Mouse (Mus musculus): ENCODE results near the gene Prc1. TPM values are rescaled to one million over a fixed set of nuclear protein-coding genes. Genes with fewer than 3 reads are reported as not detected.

Gene Prc1
- polyA plus RNA-seq, 1 experiment: 5.6 TPM

DNA sequence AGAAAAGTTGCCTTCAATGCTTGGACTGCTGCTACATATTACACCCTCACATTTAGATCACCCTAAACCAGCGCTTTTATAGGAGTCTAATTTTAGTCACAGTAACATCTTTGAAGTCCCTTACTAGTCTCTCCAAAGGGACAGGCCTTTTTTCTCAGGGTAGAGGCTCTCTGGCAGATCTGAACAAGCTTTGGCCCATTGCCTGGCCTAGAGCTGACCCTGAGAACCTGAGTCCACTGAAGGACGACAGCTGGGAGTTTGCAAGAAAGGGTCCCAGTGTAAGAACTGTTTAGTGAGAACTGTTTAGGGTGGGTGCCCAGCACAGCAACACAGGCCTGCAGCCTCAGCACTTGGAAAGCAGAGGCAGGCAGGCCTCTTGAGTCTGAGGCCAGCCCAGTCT lies 71.5 kb downstream of the Prc1 start:
- Histone ChIP-seq H3K36me3 (replicated peaks; ENCODE audit: low read length) (peaks cover 83% of the 10 kb centered on the region), H3K4me3 (replicated peaks) (no peak overlapping the region), H3K4me1 (peaks cover 71% of the 10 kb centered on the region), H3K27me3 (replicated peaks) (no peaks in the 10 kb centered on the region), H3K9me3 (no peaks in the 10 kb centered on the region)
- TF ChIP-seq FLI1 (IDR thresholded peaks at IDR 0.05; ENCODE audit: low read length) (no peak), GATA1 (IDR thresholded peaks at IDR 0.05; ENCODE audit: borderline replicate concordance, low read length) (no peak)

Other genes starting within 250 kb of the Prc1 start
- 14.1 and 79.2 TPM in 2 replicates for gene Idh2, start 179.1 kb upstream of the Prc1 start, polyA plus RNA-seq (2012; ENCODE audit: insufficient read depth, low replicate concordance)
- gene Sema4b, start 107.6 kb upstream of the Prc1 start, polyA plus RNA-seq (2012; ENCODE audit: insufficient read depth, low replicate concordance): 30.8 and 31.0 TPM in 2 replicates
- 42.4 and 54.0 TPM in 2 replicates for gene Cib1, start 61.6 kb upstream of the Prc1 start, polyA plus RNA-seq (2012; ENCODE audit: insufficient read depth, low replicate concordance)
- gene Gdpgp1, start 61.6 kb upstream of the Prc1 start, polyA plus RNA-seq (2012; ENCODE audit: insufficient read depth, low replicate concordance): 1.6 and 7.0 TPM in 2 replicates
- gene Ttll13, start 48.1 kb upstream of the Prc1 start, polyA plus RNA-seq (2012; ENCODE audit: insufficient read depth, low replicate concordance): 0.11 TPM in 1 of 2 replicates, not detected in the other
- 3.8 and 39.8 TPM in 2 replicates for gene Ngrn, start 33.2 kb upstream of the Prc1 start, polyA plus RNA-seq (2012; ENCODE audit: insufficient read depth, low replicate concordance)
- gene Vps33b, start 24.8 kb upstream of the Prc1 start, polyA plus RNA-seq (2012; ENCODE audit: insufficient read depth, low replicate concordance): 1.8 and 5.0 TPM in 2 replicates
- gene Rccd1, start 30.0 kb downstream of the Prc1 start, polyA plus RNA-seq (2012; ENCODE audit: insufficient read depth, low replicate concordance): 4.7 and 5.0 TPM in 2 replicates
- gene Unc45a, start 46.6 kb downstream of the Prc1 start, polyA plus RNA-seq (2012; ENCODE audit: insufficient read depth, low replicate concordance): 37.4 and 78.5 TPM in 2 replicates
- 17.4 and 104 TPM in 2 replicates for gene Hddc3, start 48.7 kb downstream of the Prc1 start, polyA plus RNA-seq (2012; ENCODE audit: insufficient read depth, low replicate concordance)
- 36.1 and 38.2 TPM in 2 replicates for gene Man2a2, start 76.9 kb downstream of the Prc1 start, polyA plus RNA-seq (2012; ENCODE audit: insufficient read depth, low replicate concordance)
- gene Fes, start 93.5 kb downstream of the Prc1 start, polyA plus RNA-seq (2012; ENCODE audit: insufficient read depth, low replicate concordance): 42.2 and 53.1 TPM in 2 replicates
- gene Furin, start 111.0 kb downstream of the Prc1 start, polyA plus RNA-seq (2012; ENCODE audit: insufficient read depth, low replicate concordance): 72.7 and 125 TPM in 2 replicates
- gene Blm, start 240.7 kb downstream of the Prc1 start, polyA plus RNA-seq (2012; ENCODE audit: insufficient read depth, low replicate concordance): 2.4 and 150 TPM in 2 replicates